Mouse (Mus musculus): ENCODE results near the gene Necap2. TPM values are rescaled to one million over a fixed set of nuclear protein-coding genes. Genes with fewer than 3 reads are reported as not detected.

Necap2 gene
- polyA plus RNA-seq (2012; rRNA removed), result 54.7 and 68.5 TPM in 2 replicates

- DNase-seq (ENCODE audit: low read depth), result no peak
These were observed at the start of gene Necap2 for GRCm38 (mm10) chr4:141077681-141078509. Gene Necap2, minus strand, starts transcription at chr4:141078357.

- DNase-seq (ENCODE audit: low read depth), result no peak
These were observed 44.9 kb upstream of the Necap2 start for GRCm38 (mm10) chr4:141123065-141123464.

- no peak for DNase-seq (ENCODE audit: low read depth)
These were observed 44.5 kb upstream of the Necap2 start for GRCm38 (mm10) chr4:141122663-141123062.

- DNase-seq (ENCODE audit: low read depth), result no peak
These were observed 42.5 kb upstream of the Necap2 start for GRCm38 (mm10) chr4:141120700-141121099.

- no peak for DNase-seq (ENCODE audit: low read depth)
These were observed 40.5 kb upstream of the Necap2 start for GRCm38 (mm10) chr4:141118691-141119090.

- no peak for DNase-seq (ENCODE audit: low read depth)
These were observed 37.2 kb upstream of the Necap2 start for GRCm38 (mm10) chr4:141115398-141115797.

- no peak for DNase-seq (ENCODE audit: low read depth)
These were observed 36.4 kb upstream of the Necap2 start for GRCm38 (mm10) chr4:141114521-141114981.

- DNase-seq (ENCODE audit: low read depth), result no peak
These were observed 35.7 kb upstream of the Necap2 start for GRCm38 (mm10) chr4:141113831-141114230.

- peak; percentile 23 for DNase-seq (ENCODE audit: low read depth)
These were observed 30.1 kb upstream of the Necap2 start for GRCm38 (mm10) chr4:141108196-141108732.

- DNase-seq (ENCODE audit: low read depth), result no peak
These were observed 28.5 kb upstream of the Necap2 start for GRCm38 (mm10) chr4:141106526-141107183.

- no peak for DNase-seq (ENCODE audit: low read depth)
These were observed 23.7 kb upstream of the Necap2 start for GRCm38 (mm10) chr4:141101855-141102254.

GRCm38 (mm10) chr4:141101291-141101690 is 23.1 kb upstream of the Necap2 start:
- no peak for DNase-seq (ENCODE audit: low read depth)

GRCm38 (mm10) chr4:141099956-141100355 is 21.8 kb upstream of the Necap2 start:
- no peak for DNase-seq (ENCODE audit: low read depth)

GRCm38 (mm10) chr4:141098935-141099334 is 20.8 kb upstream of the Necap2 start:
- no peak for DNase-seq (ENCODE audit: low read depth)

GRCm38 (mm10) chr4:141096710-141097109 is 18.6 kb upstream of the Necap2 start:
- DNase-seq (ENCODE audit: low read depth), result no peak

GRCm38 (mm10) chr4:141095016-141095415 is 16.9 kb upstream of the Necap2 start:
- DNase-seq (ENCODE audit: low read depth), result no peak

- no peak for DNase-seq (ENCODE audit: low read depth)
These were observed 10.6 kb upstream of the Necap2 start for GRCm38 (mm10) chr4:141088714-141089113.

GRCm38 (mm10) chr4:141088033-141088432 is 9.9 kb upstream of the Necap2 start, which contains the start of gene Spata21:
Gene Spata21, plus strand, starts transcription at chr4:141088333.
- no peak for DNase-seq (ENCODE audit: low read depth)

GRCm38 (mm10) chr4:141086862-141087261 is 8.7 kb upstream of the Necap2 start:
- DNase-seq (ENCODE audit: low read depth), result no peak

- DNase-seq (ENCODE audit: low read depth), result no peak
These were observed 467 bp upstream of the Necap2 start for GRCm38 (mm10) chr4:141078510-141079137.

GRCm38 (mm10) chr4:141076761-141077506 is 1.2 kb downstream of the Necap2 start:
- no peak for DNase-seq (ENCODE audit: low read depth)

All from gonadal fat pad, adult 2 months (tissue).